Mouse (Mus musculus): ENCODE data around the gene Rbm3. TPM values are rescaled to one million over a fixed set of nuclear protein-coding genes. Genes with fewer than 3 reads are reported as not detected.
A peak's percentile ranks its signal among the peaks of the same experiment; 100 is the strongest.
"Not testable (repeated sequence)": the region's sequence is repeated elsewhere in the genome, so short reads cannot be mapped to it uniquely, and the experiment has no call there.

Gene Rbm3
- polyA plus RNA-seq, 1 experiment from 2014 or later: 303 TPM

- no peak for ATAC-seq (ENCODE audit: low FRiP score, low read depth)
- no peaks in the 10 kb centered on the region for H3K9me3 ChIP-seq
- H3K4me2 ChIP-seq: no peak overlapping the region
- no peak overlapping the region for H3K4me3 ChIP-seq
- 0 out of 2 replicates have a peak, but pooled peaks cover 4% of the 10 kb centered on the region for H3K36me3 ChIP-seq
- no peaks in the 10 kb centered on the region for H3K4me1 ChIP-seq (replicated peaks)
- H3K27me3 ChIP-seq: no peaks in the 10 kb centered on the region
- no peak overlapping the region for H3K27ac ChIP-seq (replicated peaks)
- H3K9ac ChIP-seq: no peak overlapping the region
Observed at GRCm38 (mm10) chrX:8117264-8117663, 28.4 kb downstream of the Rbm3 start.

- no peaks in the 10 kb centered on the region for H3K9me3 ChIP-seq
- no peaks in the 10 kb centered on the region for H3K27me3 ChIP-seq
- no peak overlapping the region for H3K4me3 ChIP-seq
- no peak overlapping the region for H3K4me2 ChIP-seq
- 81% methylated on average over 4 of the region's 4 CpGs for WGBS
- no peaks in the 10 kb centered on the region for H3K4me1 ChIP-seq (replicated peaks)
- no peak overlapping the region for H3K27ac ChIP-seq (replicated peaks)
- H3K9ac ChIP-seq: no peak overlapping the region
- 0 out of 2 replicates have a peak, but pooled peaks cover 4% of the 10 kb centered on the region for H3K36me3 ChIP-seq
- ATAC-seq (ENCODE audit: low FRiP score, low read depth): no peak
Observed at GRCm38 (mm10) chrX:8115275-8115674, 30.4 kb downstream of the Rbm3 start.

GRCm38 (mm10) chrX:8105019-8105418 is 40.7 kb downstream of the Rbm3 start:
- 99% methylated on average over 3 of the region's 3 CpGs for WGBS
- H3K27ac ChIP-seq (replicated peaks): no peak overlapping the region
- no peak for ATAC-seq (ENCODE audit: low FRiP score, low read depth)
- no peaks in the 10 kb centered on the region for H3K36me3 ChIP-seq
- H3K9ac ChIP-seq: no peak overlapping the region
- no peak overlapping the region for H3K4me2 ChIP-seq
- peaks cover 7% of the 10 kb centered on the region; the same call in 1 of the 2 replicates for H3K4me1 ChIP-seq (replicated peaks)
- H3K27me3 ChIP-seq: no peaks in the 10 kb centered on the region
- H3K4me3 ChIP-seq: no peak overlapping the region
- H3K9me3 ChIP-seq: no peaks in the 10 kb centered on the region

- no peak for ATAC-seq (ENCODE audit: low FRiP score, low read depth)
- no peaks in the 10 kb centered on the region for H3K36me3 ChIP-seq
- H3K27ac ChIP-seq (replicated peaks): no peak overlapping the region
- H3K4me3 ChIP-seq: no peak overlapping the region
- no peak overlapping the region for H3K9ac ChIP-seq
- H3K4me1 ChIP-seq (replicated peaks): peaks cover 8% of the 10 kb centered on the region; the same call in 1 of the 2 replicates
- no peaks in the 10 kb centered on the region for H3K27me3 ChIP-seq
- no peak overlapping the region for H3K4me2 ChIP-seq
- H3K9me3 ChIP-seq: no peaks in the 10 kb centered on the region
- 63% methylated on average over 7 of the region's 7 CpGs for WGBS
Observed at GRCm38 (mm10) chrX:8102213-8102668, 43.4 kb downstream of the Rbm3 start.

- 31% methylated on average over 3 of the region's 3 CpGs for WGBS
- peak overlapping the region; percentile 84 for H3K27ac ChIP-seq (replicated peaks)
- no peak overlapping the region for H3K9ac ChIP-seq
- no peaks in the 10 kb centered on the region for H3K9me3 ChIP-seq
- H3K4me1 ChIP-seq (replicated peaks): peaks cover 8% of the 10 kb centered on the region; the same call in 1 of the 2 replicates
- no peak overlapping the region for H3K4me2 ChIP-seq
- no peaks in the 10 kb centered on the region for H3K36me3 ChIP-seq
- ATAC-seq (ENCODE audit: low FRiP score, low read depth): peak; percentile 65
- no peak overlapping the region for H3K4me3 ChIP-seq
- H3K27me3 ChIP-seq: no peaks in the 10 kb centered on the region
Observed at GRCm38 (mm10) chrX:8101017-8101416, 44.7 kb downstream of the Rbm3 start.

GRCm38 (mm10) chrX:8099435-8099834 is 46.2 kb downstream of the Rbm3 start:
- no peak overlapping the region for H3K9ac ChIP-seq
- no peaks in the 10 kb centered on the region for H3K36me3 ChIP-seq
- 70% methylated on average over 4 of the region's 4 CpGs for WGBS
- peaks cover 8% of the 10 kb centered on the region; the same call in 1 of the 2 replicates for H3K4me1 ChIP-seq (replicated peaks)
- no peaks in the 10 kb centered on the region for H3K27me3 ChIP-seq
- H3K27ac ChIP-seq (replicated peaks): no peak overlapping the region
- no peak overlapping the region for H3K4me2 ChIP-seq
- no peak overlapping the region for H3K4me3 ChIP-seq
- H3K9me3 ChIP-seq: no peaks in the 10 kb centered on the region
- no peak for ATAC-seq (ENCODE audit: low FRiP score, low read depth)

- ATAC-seq (ENCODE audit: low FRiP score, low read depth): peak; percentile 93
- H3K27ac ChIP-seq (replicated peaks): peak overlapping the region; percentile 73
- H3K4me1 ChIP-seq (replicated peaks): peaks cover 8% of the 10 kb centered on the region; the same call in 1 of the 2 replicates
- no peak overlapping the region for H3K9ac ChIP-seq
- no peaks in the 10 kb centered on the region for H3K9me3 ChIP-seq
- WGBS: 20% methylated on average over 19 of the region's 19 CpGs
- H3K4me3 ChIP-seq: peak overlapping the region; percentile 30
- no peaks in the 10 kb centered on the region for H3K27me3 ChIP-seq
- H3K4me2 ChIP-seq: peak overlapping the region; percentile 47
- H3K36me3 ChIP-seq: no peaks in the 10 kb centered on the region
Observed at GRCm38 (mm10) chrX:8096787-8097242, 48.9 kb downstream of the Rbm3 start.

GRCm38 (mm10) chrX:8096068-8096786 is 49.5 kb downstream of the Rbm3 start:
- peak overlapping the region; percentile 73 for H3K27ac ChIP-seq (replicated peaks)

GRCm38 (mm10) chrX:8095546-8095945 is 50.1 kb downstream of the Rbm3 start:
- Histone ChIP-seq H3K9me3 (no peaks in the 10 kb centered on the region), H3K4me1 (replicated peaks) (peaks cover 5% of the 10 kb centered on the region; the same call in 1 of the 2 replicates), H3K9ac (no peak overlapping the region), H3K27ac (replicated peaks) (peak overlapping the region; percentile 57; the same call in 1 of the 2 replicates), H3K4me2 (peak overlapping the region; percentile 45), H3K36me3 (no peaks in the 10 kb centered on the region), H3K27me3 (no peaks in the 10 kb centered on the region), H3K4me3 (peak overlapping the region; percentile 30)
- no peak for ATAC-seq (ENCODE audit: low FRiP score, low read depth)
- WGBS: 83% methylated on average over 10 of the region's 10 CpGs

More at GRCm38 (mm10) chrX:8096068-8096786, 49.5 kb downstream of the Rbm3 start:
- peak; percentile 90 for ATAC-seq (ENCODE audit: low FRiP score, low read depth)
- H3K9me3 ChIP-seq; H3K27me3 ChIP-seq; H3K4me1 ChIP-seq (replicated peaks); H3K36me3 ChIP-seq: not testable (repeated sequence)
- peak overlapping the region; percentile 47 for H3K4me2 ChIP-seq
- 0 out of 2 replicates have a peak overlapping the region, but pooled peaks have one; percentile 10 for H3K9ac ChIP-seq
- 18% methylated on average over 22 of the region's 48 CpGs for WGBS
- H3K4me3 ChIP-seq: peak overlapping the region; percentile 30

GRCm38 (mm10) chrX:8090954-8091347 is 54.7 kb downstream of the Rbm3 start:
- not testable (repeated sequence) for H3K4me3 ChIP-seq; H3K36me3 ChIP-seq; H3K4me2 ChIP-seq; H3K27ac ChIP-seq (replicated peaks); H3K9me3 ChIP-seq; ATAC-seq (ENCODE audit: low FRiP score, low read depth); H3K4me1 ChIP-seq (replicated peaks); H3K27me3 ChIP-seq; H3K9ac ChIP-seq
- WGBS: 85% methylated on average over 4 of the region's 5 CpGs

- H3K4me2 ChIP-seq: no peak within 1 kb of the TSS
- H3K9me3 ChIP-seq: no peaks in the 10 kb centered on the region
- no peak within 1 kb of the TSS for H3K27ac ChIP-seq (replicated peaks)
- H3K4me3 ChIP-seq: no peak within 1 kb of the TSS
- no peaks in the 10 kb centered on the region for H3K4me1 ChIP-seq (replicated peaks)
- H3K9ac ChIP-seq: no peak within 1 kb of the TSS
- no peak for ATAC-seq (ENCODE audit: low FRiP score, low read depth)
- no peaks in the 10 kb centered on the region for H3K36me3 ChIP-seq
- 84% methylated on average over 14 of the region's 14 CpGs for WGBS
- no peaks in the 10 kb centered on the region for H3K27me3 ChIP-seq
Observed at GRCm38 (mm10) chrX:8090346-8090953, 55.2 kb downstream of the Rbm3 start, which contains the start of gene Was. Was (minus strand) TSS chrX:8090498.

- no peak for ATAC-seq (ENCODE audit: low FRiP score, low read depth)
- Histone ChIP-seq H3K9ac (no peak overlapping the region), H3K9me3 (no peaks in the 10 kb centered on the region), H3K27me3 (no peaks in the 10 kb centered on the region), H3K4me3 (no peak overlapping the region), H3K27ac (replicated peaks) (no peak overlapping the region), H3K36me3 (no peaks in the 10 kb centered on the region), H3K4me1 (replicated peaks) (no peaks in the 10 kb centered on the region), H3K4me2 (no peak overlapping the region)
- 97% methylated on average over 3 of the region's 3 CpGs for WGBS
Observed at GRCm38 (mm10) chrX:8089746-8090145, 55.9 kb downstream of the Rbm3 start.

Data from hindbrain, embryonic 15.5 days (tissue).